Mouse (Mus musculus): ENCODE data around the gene Ndufaf2. TPM values are rescaled to one million over a fixed set of nuclear protein-coding genes. Genes with fewer than 3 reads are reported as not detected.
A peak's percentile ranks its signal among the peaks of the same experiment; 100 is the strongest.

Gene Ndufaf2
- polyA plus RNA-seq, 1 experiment from 2014 or later, result 72.6 TPM

DNA sequence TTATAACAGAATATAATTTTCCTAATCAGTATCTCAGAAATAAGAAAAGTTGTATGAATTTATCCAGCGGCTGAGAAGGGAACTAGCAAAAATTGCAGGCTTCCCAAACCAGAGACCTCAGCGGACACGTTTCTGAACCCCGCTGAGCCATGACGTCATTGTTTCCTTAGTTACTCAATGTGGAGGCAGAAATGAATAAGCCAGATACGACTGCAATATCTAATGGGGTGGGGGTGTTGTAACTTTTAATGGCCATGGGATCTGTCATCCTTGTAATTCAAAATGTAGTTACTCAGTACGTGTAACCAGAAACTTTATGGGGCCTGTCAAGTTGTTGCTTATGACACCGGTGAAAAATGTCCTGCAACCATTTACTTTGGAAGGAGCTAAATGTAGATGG is 145.3 kb downstream of the Ndufaf2 start:
- no peak overlapping the region for H3K4me2 ChIP-seq (replicated peaks)
- no peak overlapping the region for H3K27ac ChIP-seq (replicated peaks)
- no peak overlapping the region for H3K9ac ChIP-seq (replicated peaks)
- no peak for ATAC-seq (replicated peaks)
- H3K27me3 ChIP-seq, result no peaks in the 10 kb centered on the region
- no peaks in the 10 kb centered on the region for H3K4me1 ChIP-seq
- no peak overlapping the region for H3K4me3 ChIP-seq
- H3K9me3 ChIP-seq, result no peaks in the 10 kb centered on the region; the same call in 1 of the 2 replicates
- 83% methylated on average over 8 of the region's 8 CpGs for WGBS
- no peaks in the 10 kb centered on the region for H3K36me3 ChIP-seq

- no peaks in the 10 kb centered on the region; the same call in 1 of the 2 replicates for H3K9me3 ChIP-seq
- H3K27ac ChIP-seq (replicated peaks), result no peak overlapping the region
- no peak overlapping the region for H3K4me3 ChIP-seq
- H3K36me3 ChIP-seq, result no peaks in the 10 kb centered on the region
- 74% methylated on average over 4 of the region's 4 CpGs for WGBS
- H3K27me3 ChIP-seq, result no peaks in the 10 kb centered on the region
- ATAC-seq (replicated peaks), result no peak
- H3K4me2 ChIP-seq (replicated peaks), result no peak overlapping the region
- no peaks in the 10 kb centered on the region for H3K4me1 ChIP-seq
- H3K9ac ChIP-seq (replicated peaks), result no peak overlapping the region
These were observed 150.6 kb downstream of the Ndufaf2 start for GRCm38 (mm10) chr13:108007861-108008260.

DNA sequence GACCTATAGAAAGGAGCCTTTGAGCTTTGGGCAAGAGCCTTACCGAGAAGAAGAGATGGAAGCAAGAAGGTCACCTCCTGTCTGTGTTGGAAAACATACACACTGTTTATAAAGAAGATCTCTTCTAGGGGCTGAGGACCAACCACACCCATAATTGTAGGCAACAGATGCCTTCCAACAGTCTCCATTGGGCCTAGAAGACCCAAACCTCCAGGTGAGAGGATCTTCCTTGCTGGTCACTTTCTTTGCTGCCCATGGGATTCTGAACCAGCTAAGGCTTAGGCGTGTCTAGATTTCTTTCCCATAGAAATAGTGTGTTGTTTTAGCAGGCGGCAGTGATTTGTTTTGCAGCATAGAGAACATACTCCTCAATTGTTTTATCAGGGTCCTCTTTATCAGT is 162.1 kb downstream of the Ndufaf2 start:
- no peak overlapping the region for H3K4me2 ChIP-seq (replicated peaks)
- H3K27me3 ChIP-seq, result no peaks in the 10 kb centered on the region
- H3K27ac ChIP-seq (replicated peaks), result no peak overlapping the region
- no peaks in the 10 kb centered on the region for H3K36me3 ChIP-seq
- H3K4me1 ChIP-seq, result no peaks in the 10 kb centered on the region
- no peaks in the 10 kb centered on the region for H3K9me3 ChIP-seq
- ATAC-seq (replicated peaks), result no peak
- WGBS, result 92% methylated on average over 3 of the region's 3 CpGs
- no peak overlapping the region for H3K9ac ChIP-seq (replicated peaks)
- H3K4me3 ChIP-seq, result no peak overlapping the region

- WGBS, result 53% methylated on average over 7 of the region's 7 CpGs
- Histone ChIP-seq H3K27me3 (no peaks in the 10 kb centered on the region), H3K4me1 (no peaks in the 10 kb centered on the region), H3K9me3 (no peaks in the 10 kb centered on the region), H3K4me2 (replicated peaks) (no peak overlapping the region), H3K9ac (replicated peaks) (no peak overlapping the region), H3K4me3 (no peak overlapping the region), H3K36me3 (no peaks in the 10 kb centered on the region), H3K27ac (replicated peaks) (no peak overlapping the region)
- no peak for ATAC-seq (replicated peaks)
These were observed 163.2 kb downstream of the Ndufaf2 start for GRCm38 (mm10) chr13:107995211-107995610.

GRCm38 (mm10) chr13:107992573-107992972 is 165.8 kb downstream of the Ndufaf2 start:
- ATAC-seq (replicated peaks), result no peak
- Histone ChIP-seq H3K9ac (replicated peaks) (no peak overlapping the region), H3K36me3 (no peaks in the 10 kb centered on the region), H3K4me2 (replicated peaks) (no peak overlapping the region), H3K9me3 (no peaks in the 10 kb centered on the region), H3K4me3 (no peak overlapping the region), H3K4me1 (no peaks in the 10 kb centered on the region), H3K27me3 (no peaks in the 10 kb centered on the region), H3K27ac (replicated peaks) (no peak overlapping the region)
- WGBS, result 76% methylated on average over 1 of the region's 1 CpGs

DNA sequence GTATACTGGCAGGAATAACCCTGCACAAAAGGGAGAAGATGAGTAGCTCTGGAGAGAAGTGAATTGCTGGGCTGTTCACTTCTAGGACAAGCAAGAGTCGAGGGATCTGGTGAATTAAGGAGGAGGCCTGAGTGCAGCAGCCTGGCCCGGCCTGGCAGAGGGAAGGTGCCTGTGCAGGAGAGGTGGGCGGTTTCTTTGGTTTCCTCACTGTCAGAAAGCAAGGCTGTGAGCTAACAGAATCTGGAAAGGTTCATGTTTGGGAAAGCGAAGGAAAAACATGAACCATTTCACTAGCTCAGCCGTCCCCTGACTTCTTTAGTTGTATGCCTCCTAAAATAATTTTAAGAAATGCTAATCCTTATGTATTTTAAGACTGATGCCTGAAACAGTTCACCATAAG is 173.8 kb downstream of the Ndufaf2 start:
- 78% methylated on average over 5 of the region's 5 CpGs for WGBS

DNA sequence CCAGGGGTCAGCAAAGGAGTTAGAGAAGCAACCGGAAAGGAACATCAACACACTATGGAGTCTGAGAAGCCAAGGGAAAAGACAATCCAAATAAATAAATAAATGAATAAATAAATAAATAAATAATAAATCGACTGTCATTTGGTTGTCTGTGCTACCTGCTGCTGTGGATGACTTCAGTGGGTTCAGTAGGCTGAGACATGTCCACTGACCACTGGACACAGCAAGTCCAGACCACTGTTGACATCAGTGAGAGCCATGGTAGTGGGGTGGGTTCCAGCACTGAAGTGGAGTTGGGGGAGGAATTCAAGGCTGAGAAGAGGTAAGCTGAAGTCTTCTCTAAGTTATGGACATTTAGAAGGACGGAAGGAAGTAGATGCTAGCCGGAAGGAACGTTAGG is 174.2 kb downstream of the Ndufaf2 start:
- no peak for ATAC-seq (replicated peaks)
- Histone ChIP-seq H3K9me3 (no peaks in the 10 kb centered on the region), H3K4me3 (no peak overlapping the region), H3K36me3 (no peaks in the 10 kb centered on the region), H3K4me1 (no peaks in the 10 kb centered on the region), H3K4me2 (replicated peaks) (no peak overlapping the region), H3K27me3 (no peaks in the 10 kb centered on the region), H3K9ac (replicated peaks) (no peak overlapping the region), H3K27ac (replicated peaks) (no peak overlapping the region)
- 91% methylated on average over 5 of the region's 5 CpGs for WGBS

More for the DNA sequence above, 173.8 kb downstream of the Ndufaf2 start:
- H3K4me3 ChIP-seq, result no peak overlapping the region
- H3K27me3 ChIP-seq, result no peaks in the 10 kb centered on the region
- H3K36me3 ChIP-seq, result no peaks in the 10 kb centered on the region
- no peaks in the 10 kb centered on the region for H3K4me1 ChIP-seq
- H3K4me2 ChIP-seq (replicated peaks), result no peak overlapping the region
- no peaks in the 10 kb centered on the region for H3K9me3 ChIP-seq
- ATAC-seq (replicated peaks), result no peak
- H3K27ac ChIP-seq (replicated peaks), result no peak overlapping the region
- H3K9ac ChIP-seq (replicated peaks), result no peak overlapping the region

DNA sequence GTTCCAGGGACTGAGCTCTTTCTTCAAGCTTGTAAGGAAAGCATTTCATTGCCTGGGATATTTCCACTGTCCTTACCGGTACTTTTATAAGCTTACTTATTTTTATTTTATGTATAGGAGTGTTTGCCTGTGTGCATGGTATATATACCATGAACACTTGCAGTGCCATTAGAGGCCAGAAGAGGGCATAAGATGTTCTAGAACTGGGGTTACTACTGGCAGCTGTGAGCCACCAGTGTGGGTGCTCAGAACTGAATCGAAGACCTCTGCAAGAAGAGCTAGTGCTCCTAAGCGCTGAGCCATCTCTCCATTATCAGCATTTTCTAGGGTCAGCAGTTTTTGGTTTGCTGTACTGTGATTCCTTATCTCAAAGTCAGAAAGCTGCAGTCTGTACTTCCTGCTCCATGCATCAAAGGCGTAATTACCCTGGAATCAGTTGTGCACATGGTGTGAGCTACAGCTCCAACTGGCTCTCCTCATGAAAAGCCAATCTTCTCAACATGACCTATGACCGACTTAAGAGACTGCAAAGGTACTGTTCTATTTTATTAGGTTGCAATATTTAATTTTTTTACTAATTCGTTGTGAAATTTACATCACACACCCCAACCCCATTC is 175.1 kb downstream of the Ndufaf2 start:
- Histone ChIP-seq H3K9ac (replicated peaks) (no peak overlapping the region), H3K4me1 (no peaks in the 10 kb centered on the region), H3K27ac (replicated peaks) (no peak overlapping the region), H3K9me3 (no peaks in the 10 kb centered on the region), H3K27me3 (no peaks in the 10 kb centered on the region), H3K4me3 (no peak overlapping the region), H3K4me2 (replicated peaks) (no peak overlapping the region), H3K36me3 (no peaks in the 10 kb centered on the region)
- 95% methylated on average over 6 of the region's 6 CpGs for WGBS
- no peak for ATAC-seq (replicated peaks)

GRCm38 (mm10) chr13:107979461-107979860 is 179.0 kb downstream of the Ndufaf2 start:
- H3K4me1 ChIP-seq, result no peaks in the 10 kb centered on the region
- no peak overlapping the region for H3K4me3 ChIP-seq
- no peaks in the 10 kb centered on the region for H3K27me3 ChIP-seq
- no peak overlapping the region for H3K4me2 ChIP-seq (replicated peaks)
- H3K9me3 ChIP-seq, result no peaks in the 10 kb centered on the region
- WGBS, result 96% methylated on average over 6 of the region's 6 CpGs
- H3K9ac ChIP-seq (replicated peaks), result no peak overlapping the region
- no peak overlapping the region for H3K27ac ChIP-seq (replicated peaks)
- ATAC-seq (replicated peaks), result no peak
- no peaks in the 10 kb centered on the region for H3K36me3 ChIP-seq

DNA sequence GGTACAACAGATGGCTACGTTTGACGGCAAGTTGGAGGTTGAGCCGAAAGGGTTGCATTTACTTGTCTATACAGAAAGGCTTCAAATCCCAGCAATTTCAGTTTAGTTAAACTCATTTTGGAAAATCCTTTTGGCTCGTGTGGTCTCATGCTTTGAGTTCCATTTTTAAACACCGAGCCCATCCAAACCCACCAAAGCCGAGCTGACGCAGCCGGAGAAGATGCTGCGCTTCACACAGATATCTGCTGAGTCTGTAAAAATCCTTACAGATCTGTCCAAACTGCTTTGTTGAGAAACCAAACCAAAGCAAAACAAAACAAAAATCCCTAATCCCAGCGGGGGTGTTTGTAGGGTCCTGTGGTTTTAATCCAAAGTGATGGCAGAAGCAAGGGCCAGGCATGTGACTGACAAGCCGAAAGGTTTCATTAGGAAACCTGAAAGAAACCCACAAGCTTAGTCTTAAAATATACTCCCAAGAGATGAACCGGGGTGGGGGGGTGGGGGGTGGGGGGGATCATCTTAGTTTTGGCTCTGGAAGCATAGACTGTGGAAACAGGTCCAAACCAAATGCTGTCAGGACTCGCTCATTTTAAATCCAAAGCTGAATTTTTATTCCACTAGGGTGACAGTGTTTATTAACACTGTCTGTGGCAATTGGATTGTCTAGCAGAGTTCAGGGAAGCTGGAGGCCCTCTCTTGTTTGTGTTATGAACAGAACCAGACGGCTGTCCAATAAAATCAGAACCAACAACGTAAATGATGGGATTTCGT is 181.4 kb downstream of the Ndufaf2 start:
- Histone ChIP-seq H3K36me3 (no peaks in the 10 kb centered on the region), H3K9me3 (no peaks in the 10 kb centered on the region), H3K4me2 (replicated peaks) (no peak overlapping the region), H3K4me3 (no peak overlapping the region), H3K4me1 (no peaks in the 10 kb centered on the region; the same call in 1 of the 2 replicates), H3K27me3 (no peaks in the 10 kb centered on the region), H3K9ac (replicated peaks) (no peak overlapping the region), H3K27ac (replicated peaks) (peak overlapping the region; percentile 49; the same call in 1 of the 2 replicates)
- no peak for ATAC-seq (replicated peaks)
- 77% methylated on average over 16 of the region's 16 CpGs for WGBS

GRCm38 (mm10) chr13:107972451-107972850 is 186.0 kb downstream of the Ndufaf2 start:
- H3K9me3 ChIP-seq, result no peaks in the 10 kb centered on the region
- WGBS, result 86% methylated on average over 4 of the region's 4 CpGs
- H3K27ac ChIP-seq (replicated peaks), result no peak overlapping the region
- H3K4me1 ChIP-seq, result peaks cover 22% of the 10 kb centered on the region
- no peak overlapping the region for H3K4me2 ChIP-seq (replicated peaks)
- ATAC-seq (replicated peaks), result no peak
- H3K36me3 ChIP-seq, result no peaks in the 10 kb centered on the region
- no peaks in the 10 kb centered on the region for H3K27me3 ChIP-seq
- no peak overlapping the region for H3K4me3 ChIP-seq
- no peak overlapping the region for H3K9ac ChIP-seq (replicated peaks)

GRCm38 (mm10) chr13:107971868-107972267 is 186.6 kb downstream of the Ndufaf2 start:
- Histone ChIP-seq H3K27me3 (no peaks in the 10 kb centered on the region), H3K4me2 (replicated peaks) (no peak overlapping the region), H3K4me3 (no peak overlapping the region), H3K9ac (replicated peaks) (no peak overlapping the region), H3K27ac (replicated peaks) (no peak overlapping the region), H3K36me3 (no peaks in the 10 kb centered on the region), H3K9me3 (no peaks in the 10 kb centered on the region), H3K4me1 (peaks cover 22% of the 10 kb centered on the region)
- 53% methylated on average over 7 of the region's 7 CpGs for WGBS
- no peak for ATAC-seq (replicated peaks)
